Mouse (Mus musculus): ENCODE data around the gene Hnrnpc.
A peak's percentile ranks its signal among the peaks of the same experiment; 100 is the strongest.

Gene Hnrnpc

DNA sequence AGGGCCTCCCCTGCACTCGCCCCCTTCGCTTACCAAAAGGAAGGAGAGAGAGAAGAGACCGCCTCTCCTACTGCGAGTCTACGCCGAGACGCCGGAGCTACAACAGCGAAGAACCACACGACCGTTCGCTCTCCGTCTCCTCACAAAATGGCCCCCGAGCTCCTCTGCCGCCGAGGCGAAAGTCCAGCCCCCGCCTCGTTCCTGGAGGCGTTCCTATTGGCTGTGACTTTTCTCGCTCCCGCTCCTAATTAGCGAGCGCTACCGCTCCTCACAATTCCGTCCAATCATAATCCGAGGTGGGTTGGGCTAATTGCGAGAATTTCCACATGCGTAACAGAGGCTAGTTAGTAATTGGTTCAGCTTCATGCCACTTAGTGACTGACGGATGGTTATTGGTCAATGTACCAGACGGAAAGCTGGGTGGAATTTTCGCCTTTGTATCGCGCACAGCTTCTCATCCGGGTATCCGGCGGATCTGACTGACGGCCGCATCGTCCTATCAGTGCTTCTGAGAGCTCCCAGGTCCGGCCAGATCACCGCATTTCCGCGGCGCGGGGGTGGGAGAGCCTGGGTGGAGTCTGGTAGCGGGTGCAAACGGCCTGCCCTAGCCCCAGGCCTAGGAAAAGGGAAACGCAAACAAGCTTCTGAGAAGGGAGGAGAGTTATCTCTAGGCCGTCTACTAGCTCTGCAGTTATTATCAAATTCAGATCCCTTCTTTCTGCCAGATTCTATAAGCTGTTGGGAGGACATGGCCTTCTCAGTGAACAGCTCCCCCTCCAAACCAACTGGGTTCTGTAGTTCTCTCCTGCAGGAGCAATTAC lies at the start of gene Hnrnpc:
Gene Hnrnpc (minus strand): TSS at position 173 of the 821 bp plus-strand sequence.
- peak; percentile 100 for DNase-seq (ENCODE audit: low spot score in 2 of 2)

- no peak for DNase-seq (ENCODE audit: low spot score in 2 of 2)
Measured at GRCm38 (mm10) chr14:52152613-52153012, 48.8 kb upstream of the Hnrnpc start.

DNA sequence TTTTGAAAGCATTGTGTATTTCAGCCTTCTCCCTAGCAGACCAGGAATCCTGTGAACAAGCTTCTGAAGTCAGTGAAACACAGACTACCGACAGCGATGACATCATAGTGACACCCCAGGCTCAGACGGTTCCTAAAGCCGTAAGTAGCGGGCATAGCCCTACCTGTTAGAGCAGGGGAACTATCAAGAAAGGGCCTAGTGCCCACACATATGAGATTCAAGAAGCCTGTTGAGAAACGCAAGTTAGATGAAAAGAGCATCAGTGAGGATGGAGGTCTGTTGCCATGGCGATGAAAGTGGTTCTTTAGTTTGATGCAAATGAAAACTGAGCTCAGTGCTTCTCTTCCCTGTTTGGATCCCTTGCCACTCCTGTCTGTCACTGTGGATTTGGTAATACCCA lies 48.4 kb upstream of the Hnrnpc start:
- DNase-seq (ENCODE audit: low spot score in 2 of 2) = no peak

DNA sequence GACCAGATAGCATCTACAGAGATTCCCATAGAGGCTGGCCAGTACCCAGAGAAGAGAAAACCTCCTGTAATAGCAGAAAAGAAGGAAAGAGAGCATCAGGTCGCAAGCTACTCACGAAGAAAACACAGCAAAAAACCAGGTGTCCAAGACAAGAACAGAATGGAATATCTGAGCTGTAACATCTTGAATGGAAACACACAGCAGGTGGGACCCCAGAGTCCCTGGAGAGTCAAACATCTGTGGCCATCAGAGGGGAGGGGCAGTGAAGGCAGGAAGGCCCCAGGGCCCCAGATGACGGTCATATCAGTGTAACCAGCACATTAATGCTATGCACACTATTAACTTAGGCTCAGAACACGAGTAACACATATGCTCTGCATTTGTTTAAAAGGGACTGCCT lies 46.1 kb upstream of the Hnrnpc start:
- no peak for DNase-seq (ENCODE audit: low spot score in 2 of 2)

- DNase-seq (ENCODE audit: low spot score in 2 of 2) = peak in 1 of 2 experiments; percentile 51
Measured at GRCm38 (mm10) chr14:52146540-52146939, 42.7 kb upstream of the Hnrnpc start.

DNA sequence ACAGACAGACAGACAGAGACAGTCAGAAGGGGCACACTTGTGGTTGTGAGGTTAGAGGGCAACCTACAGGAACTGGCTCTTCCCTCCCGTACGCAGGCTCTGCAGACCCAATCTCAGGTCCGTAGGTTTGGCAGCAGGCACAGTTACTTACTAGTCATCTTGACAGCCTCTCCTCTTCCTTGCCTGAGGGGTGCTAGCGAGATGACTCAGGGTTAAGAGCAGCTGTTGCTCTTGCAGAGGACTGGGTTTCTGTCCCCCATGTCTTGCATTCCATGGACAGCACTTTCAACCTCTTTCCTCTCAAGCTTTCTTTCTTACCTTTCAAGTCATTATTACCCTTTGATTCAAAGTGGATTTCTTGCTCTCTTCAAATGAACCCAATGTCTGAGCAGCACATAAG lies 40.3 kb upstream of the Hnrnpc start:
- DNase-seq (ENCODE audit: low spot score in 2 of 2) = no peak

DNA sequence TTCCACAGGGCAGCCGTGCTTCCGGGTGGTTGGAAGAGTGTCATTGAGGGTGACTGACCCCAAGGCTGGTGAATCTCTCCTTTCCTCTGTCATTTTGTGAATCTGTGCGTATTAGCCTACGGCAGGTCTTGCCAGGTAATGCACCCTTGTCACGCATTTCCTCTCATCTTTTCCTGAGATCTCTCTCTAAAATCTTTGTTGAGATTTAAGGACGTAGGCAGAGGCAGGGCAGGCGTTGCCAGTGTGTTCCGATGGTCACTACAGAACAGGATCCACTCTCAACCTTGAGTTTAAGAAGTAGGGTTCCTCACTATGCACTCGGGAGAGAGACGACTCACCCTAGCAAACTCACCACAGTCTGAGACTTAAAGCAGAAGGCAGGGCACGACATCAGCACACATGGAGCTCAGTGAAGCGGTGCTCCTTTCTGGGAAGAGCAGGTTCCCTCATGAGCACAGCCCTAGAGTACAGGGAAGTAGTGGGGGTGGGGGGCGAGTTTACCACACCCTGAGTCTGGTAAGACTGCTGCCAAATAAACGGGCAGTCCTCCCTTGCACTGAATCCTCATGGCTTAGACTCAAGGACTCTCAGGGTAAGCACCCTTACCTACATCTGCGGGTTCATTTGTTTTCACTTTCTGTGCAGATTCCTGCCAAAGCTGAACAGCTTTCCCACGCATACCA lies 37.8 kb upstream of the Hnrnpc start:
- DNase-seq (ENCODE audit: low spot score in 2 of 2) = no peak

GRCm38 (mm10) chr14:52140577-52141444 lies 37.0 kb upstream of the Hnrnpc start:
- DNase-seq (ENCODE audit: low spot score in 2 of 2) = peak in 1 of 2 experiments; percentile 22

DNA sequence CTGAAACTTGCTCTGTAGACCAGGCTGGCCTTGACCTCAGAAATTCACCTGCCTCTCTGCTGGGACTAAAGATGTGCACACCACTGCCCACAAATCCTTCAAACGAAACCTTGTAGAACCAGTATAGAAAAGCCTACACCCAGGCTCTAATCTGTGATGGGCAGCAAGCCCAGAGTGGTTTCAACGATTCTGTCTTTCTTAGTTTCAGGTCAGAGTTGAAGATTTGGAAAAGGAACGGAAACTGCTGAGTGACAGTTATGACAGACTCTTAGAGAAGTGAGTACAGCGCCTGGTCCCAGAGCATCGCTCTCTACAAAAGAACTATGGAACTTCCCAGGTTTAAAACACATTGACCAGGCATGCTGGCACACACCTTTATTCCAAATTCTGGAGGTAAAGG lies 29.8 kb upstream of the Hnrnpc start:
- DNase-seq (ENCODE audit: low spot score in 2 of 2) = no peak

GRCm38 (mm10) chr14:52124636-52125035 lies 20.8 kb upstream of the Hnrnpc start:
- DNase-seq (ENCODE audit: low spot score in 2 of 2) = no peak

DNA sequence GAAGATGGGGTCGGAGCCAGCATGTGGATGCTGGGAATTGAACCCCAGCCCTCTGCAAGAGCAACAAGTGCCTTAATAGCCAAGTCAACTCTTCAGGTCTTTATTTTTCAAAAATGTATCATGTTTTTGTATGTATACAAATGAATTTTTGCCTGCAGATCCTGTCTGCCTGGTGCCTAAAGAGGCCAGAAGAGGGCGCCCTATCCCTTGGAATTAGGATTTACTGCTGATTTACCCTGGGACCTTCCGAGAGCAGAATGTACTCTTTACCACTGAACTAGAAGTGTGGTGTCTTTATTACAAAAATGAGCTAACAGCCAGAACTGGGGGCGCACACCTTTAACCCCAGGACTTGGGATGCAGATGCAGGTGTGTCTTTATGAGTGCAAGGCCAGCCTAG lies 20.1 kb upstream of the Hnrnpc start:
- DNase-seq (ENCODE audit: low spot score in 2 of 2) = peak; percentile 42 to 77

DNA sequence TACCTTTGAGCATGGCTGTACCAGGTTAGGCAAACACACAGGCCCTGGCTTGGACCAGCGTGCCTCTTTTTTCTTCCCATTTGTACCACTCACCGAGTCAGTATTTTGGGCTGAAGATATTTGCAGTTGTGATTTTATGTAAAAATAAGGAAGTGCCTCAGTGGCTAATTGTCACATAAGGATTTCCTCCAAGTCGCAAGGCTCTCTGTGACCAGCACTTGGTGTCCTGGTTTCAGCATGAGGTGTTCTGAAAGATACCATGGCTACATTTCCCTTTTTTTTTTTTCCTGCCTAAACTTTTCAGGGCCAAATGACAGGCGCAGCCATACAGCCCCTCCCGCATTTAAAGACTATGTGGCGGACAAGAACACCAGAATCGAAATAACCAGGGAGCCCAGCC lies 16.3 kb upstream of the Hnrnpc start:
- DNase-seq (ENCODE audit: low spot score in 2 of 2) = no peak

DNA sequence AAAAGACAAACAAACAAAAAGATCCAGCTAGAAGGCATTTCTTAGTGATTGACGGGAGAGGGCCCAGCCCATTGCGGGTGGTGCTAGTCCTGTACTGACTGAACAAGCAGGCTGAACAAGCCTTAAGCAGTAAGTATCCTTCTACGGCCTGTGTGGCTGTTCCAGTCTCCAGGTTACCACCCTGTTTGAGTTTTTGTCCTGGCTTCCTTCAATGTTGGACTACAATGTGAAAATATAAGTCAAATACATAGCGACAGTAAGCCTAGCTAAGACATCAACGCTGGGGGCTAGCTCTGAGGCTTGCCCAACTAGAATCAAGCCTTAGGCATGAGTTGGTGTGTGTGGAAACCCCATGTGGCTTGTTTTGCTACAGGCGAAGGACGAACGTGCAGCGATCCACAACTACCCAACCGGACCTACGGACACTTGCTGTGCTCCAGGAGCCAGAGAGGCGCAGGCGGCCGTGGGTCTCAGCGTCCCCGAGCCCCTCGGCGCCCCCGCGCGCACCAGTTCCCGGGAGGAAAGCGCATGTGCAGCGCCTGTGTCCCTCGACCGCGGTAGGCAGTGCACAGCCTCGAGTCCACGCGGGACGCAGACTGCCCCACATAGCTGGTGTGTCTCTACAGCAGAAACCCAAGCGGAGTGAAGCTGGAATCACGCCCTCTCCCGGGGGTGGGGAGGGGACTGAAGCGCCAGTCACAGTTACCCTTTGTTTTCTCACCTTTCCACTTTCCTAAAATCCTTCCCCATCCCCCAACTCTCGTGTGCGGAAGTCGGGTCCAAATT lies 15.2 kb upstream of the Hnrnpc start:
- DNase-seq (ENCODE audit: low spot score in 2 of 2) = peak; percentile 21 to 44

- DNase-seq (ENCODE audit: low spot score in 2 of 2) = no peak
Measured at GRCm38 (mm10) chr14:52118456-52118822, 14.6 kb upstream of the Hnrnpc start.

GRCm38 (mm10) chr14:52117241-52117640 lies 13.4 kb upstream of the Hnrnpc start:
- no peak for DNase-seq (ENCODE audit: low spot score in 2 of 2)

- DNase-seq (ENCODE audit: low spot score in 2 of 2) = no peak
Measured at GRCm38 (mm10) chr14:52114101-52114500, 10.3 kb upstream of the Hnrnpc start.

GRCm38 (mm10) chr14:52110346-52110745 lies 6.5 kb upstream of the Hnrnpc start, which contains the start of gene Rpgrip1:
Gene Rpgrip1 (plus strand): TSS chr14:52110704.
- DNase-seq (ENCODE audit: low spot score in 2 of 2) = no peak

GRCm38 (mm10) chr14:52108025-52108424 lies 4.2 kb upstream of the Hnrnpc start:
- no peak for DNase-seq (ENCODE audit: low spot score in 2 of 2)

DNA sequence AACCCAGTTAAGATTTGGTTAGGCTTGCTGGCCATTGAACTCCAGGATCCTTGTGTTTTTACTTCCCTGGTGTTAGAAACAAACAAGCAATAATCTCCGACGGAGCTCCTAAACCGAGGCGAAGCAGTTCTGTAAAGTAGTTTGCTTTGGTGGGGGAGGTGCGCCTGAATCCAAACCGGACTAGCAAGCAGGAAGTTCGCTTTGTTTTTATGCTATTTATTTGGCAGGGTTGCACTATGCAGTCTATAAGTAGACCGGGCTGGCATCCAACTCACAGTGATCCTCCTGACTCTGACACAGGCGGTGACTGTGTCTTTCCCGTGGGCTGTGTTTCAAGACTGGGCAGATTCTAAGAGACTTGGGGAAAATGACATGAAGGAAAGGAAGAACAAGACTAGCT lies 2.9 kb upstream of the Hnrnpc start:
- peak in 1 of 2 experiments; percentile 25 for DNase-seq (ENCODE audit: low spot score in 2 of 2)

GRCm38 (mm10) chr14:52105308-52105707 lies 1.5 kb upstream of the Hnrnpc start:
- DNase-seq (ENCODE audit: low spot score in 2 of 2) = no peak

DNA sequence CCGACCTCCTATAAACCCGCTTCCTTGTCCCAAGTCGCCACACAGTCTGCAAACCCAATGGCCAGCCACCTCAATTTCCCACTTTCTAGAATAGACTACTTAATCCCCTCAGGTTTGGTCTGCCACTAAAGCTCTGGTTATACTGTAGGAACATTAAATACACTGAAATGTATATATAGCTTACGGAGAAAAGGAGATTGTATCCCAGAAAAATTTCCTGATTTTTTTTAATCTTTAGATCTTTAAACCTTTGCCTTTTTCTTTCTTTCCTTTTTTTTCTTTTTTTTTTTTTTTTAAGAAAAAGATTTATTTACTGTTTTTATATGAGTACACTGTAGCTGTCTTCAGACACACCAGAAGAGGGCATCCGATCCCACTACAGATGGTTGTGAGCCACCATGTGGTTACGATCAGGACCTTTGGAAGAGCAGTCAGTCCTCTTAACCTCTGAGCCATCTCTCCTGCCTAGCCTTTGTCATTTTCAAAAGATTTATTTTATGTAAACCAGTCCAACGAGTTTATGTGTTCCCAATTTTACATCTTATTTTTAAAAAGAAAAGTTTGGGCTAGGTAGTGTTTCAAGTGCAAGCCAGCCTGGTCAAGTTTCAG lies 953 bp upstream of the Hnrnpc start:
- no peak for DNase-seq (ENCODE audit: low spot score in 2 of 2)

Measured in thymus, postnatal 10 days (tissue).